Mouse (Mus musculus) ES-E14 (cell line): Measurements from ENCODE around the gene Sepsecs. TPM values are rescaled to one million over a fixed set of nuclear protein-coding genes. Genes with fewer than 3 reads are reported as not detected.
"Not testable (repeated sequence)": the region's sequence is repeated elsewhere in the genome, so short reads cannot be mapped to it uniquely, and the experiment has no call there.

Experiments
- DNase-seq: peaks from one replicate; pipeline ENCODE4 v3.0.0-alpha.2; 2013; ENCODE audit warnings: low read depth, low spot score
- H3K27ac ChIP-seq: 2 replicates; pipeline ENCODE4 v1.5.1; 2012; ENCODE audit warnings: low read depth, mild to moderate bottlenecking, low read length, moderate library complexity, mixed read lengths; ENCODE audit not compliant: poor library complexity, insufficient read depth, severe bottlenecking
- H3K36me3 ChIP-seq: 2 replicates; pipeline ENCODE4 v1.6.1; 2012; ENCODE audit warnings: mild to moderate bottlenecking, low read length, moderate library complexity, mixed read lengths; ENCODE audit not compliant: control insufficient read depth, poor library complexity, insufficient read depth, severe bottlenecking
- H3K4me1 ChIP-seq, 2 experiments: fragments of 150-350 bp in 1 of 2; sonication (generic) in 1 of 2; 2 replicates each; pipeline ENCODE4 v1.6.1; 2012; ENCODE audit warnings: low read length in 2 of 2, mild to moderate bottlenecking in 1 of 2, mixed read lengths in 1 of 2; ENCODE audit not compliant: control insufficient read depth in 2 of 2, insufficient read depth in 2 of 2, poor library complexity in 1 of 2
- H3K4me3 ChIP-seq, 2 experiments: fragments of 150-350 bp in 1 of 2; sonication (generic) in 1 of 2; 2 replicates each; pipeline ENCODE4 v1.5.1; 2012; ENCODE audit warnings: low read length in 2 of 2, low read depth in 1 of 2, mild to moderate bottlenecking in 1 of 2, mixed read lengths in 1 of 2; ENCODE audit not compliant: insufficient read depth in 1 of 2, poor library complexity in 1 of 2, severe bottlenecking in 1 of 2
- H3K9ac ChIP-seq: 2 replicates; pipeline ENCODE4 v1.6.1; 2012; ENCODE audit warnings: low read depth, mild to moderate bottlenecking, low read length, mixed read lengths; ENCODE audit not compliant: poor library complexity, insufficient read depth, severe bottlenecking
- H3K9me3 ChIP-seq: fragments of 150-350 bp; sonication (generic); 2 replicates; pipeline ENCODE4 v1.6.1; 2012; ENCODE audit warnings: low read depth, mild to moderate bottlenecking, low read length; ENCODE audit not compliant: control insufficient read depth, insufficient read depth
- CHD2 ChIP-seq: IDR thresholded peaks from 2 replicates; pipeline ENCODE4 v1.6.1; 2014; ENCODE audit warnings: mild to moderate bottlenecking, low read depth, low read length, inconsistent platforms
- HCFC1 ChIP-seq: IDR thresholded peaks from 2 replicates; pipeline ENCODE4 v1.6.1; 2012; ENCODE audit warnings: low read length, inconsistent platforms, borderline replicate concordance; ENCODE audit not compliant: insufficient read depth
- MAFK ChIP-seq: IDR thresholded peaks from 2 replicates; pipeline ENCODE4 v1.6.1; 2014; ENCODE audit warnings: mild to moderate bottlenecking, low read depth, low read length, inconsistent platforms; ENCODE audit not compliant: insufficient read depth
- ZC3H11A ChIP-seq: IDR thresholded peaks from 2 replicates; pipeline ENCODE4 v1.6.1; 2012; ENCODE audit warnings: low read depth, mild to moderate bottlenecking, inconsistent platforms, low read length, borderline replicate concordance
- ZNF384 ChIP-seq: IDR thresholded peaks from 2 replicates; pipeline ENCODE4 v1.6.1; 2012; ENCODE audit warnings: low read depth, low read length, inconsistent platforms
- in situ Hi-C, 2 experiments: fragments of 600-800 bp; cut with MboI; formaldehyde crosslinking; loops; one replicate each; pipeline ENCODE4 v1.15.1; 2025; ENCODE audit warnings: low sequenced_read_pairs in 2 of 2, inconsistent platforms in 1 of 2; ENCODE audit not compliant: unreplicated experiment in 2 of 2
- total RNA-seq: library from RNA; depleted of rRNA; stranded (reverse); fragments of 300-350 nt; gene quantifications from 2 replicates; pipeline ENCODE4 v1.2.3, GENCODE M21; 2012; rRNA removed

The Sepsecs gene
- 9.5 and 9.7 TPM in 2 replicates for total RNA-seq

DNA sequence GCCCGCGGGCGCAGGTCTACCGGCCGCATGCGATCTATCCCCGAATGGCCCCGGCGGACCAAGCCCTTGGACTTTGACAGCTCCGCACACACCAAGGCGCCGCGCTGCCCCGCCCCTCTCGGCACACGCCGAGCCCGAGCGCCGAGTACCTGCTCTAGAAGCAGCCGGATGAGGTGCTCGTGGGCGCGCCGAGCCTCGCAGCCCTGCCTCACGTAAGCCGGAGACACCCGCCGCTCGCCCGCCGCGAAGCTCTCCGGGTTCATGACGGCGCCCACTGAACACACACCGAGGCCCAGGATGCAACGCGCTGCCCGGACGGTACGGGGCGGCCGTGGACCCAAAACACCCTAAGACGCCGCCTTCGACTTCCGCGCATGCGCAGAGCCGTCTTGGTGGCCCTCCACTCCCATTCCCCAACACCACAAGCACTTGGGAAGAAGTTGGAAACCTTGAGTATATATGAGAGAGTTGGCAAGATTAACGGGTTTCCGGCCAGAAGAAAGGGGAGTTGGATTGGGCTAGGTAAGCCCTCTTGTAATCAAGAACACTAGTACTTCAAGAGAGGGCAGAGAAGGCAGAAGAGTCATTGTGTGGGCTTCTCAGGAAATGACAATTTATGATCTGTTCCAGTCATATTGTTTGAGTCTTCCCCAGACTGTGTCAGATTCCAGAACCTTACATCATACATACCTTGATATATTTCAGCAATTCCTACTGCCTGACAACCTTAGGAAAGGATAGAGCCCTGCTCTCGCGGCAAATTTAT, at the start of gene Sepsecs:
TSS of gene Sepsecs (minus strand) at position 283 of the 766 bp plus-strand sequence.
- H3K4me3 ChIP-seq: peak within 1 kb of the TSS; percentile 81 to 87
- in situ Hi-C loops: no loop called here
- peak within 1 kb of the TSS; percentile 88 for H3K9ac ChIP-seq
- no peaks in the 10 kb centered on the region; the same call in 1 of the 2 replicates for H3K36me3 ChIP-seq
- peaks cover 0 to 2% of the 10 kb centered on the region in 2 experiments; a peak in 2 of 4 replicates for H3K4me1 ChIP-seq
- TF ChIP-seq HCFC1: peak; percentile 77; the same call in 1 of the 2 replicates
- 0 out of 2 replicates have a peak, but pooled peaks have one; percentile 3 for TF ChIP-seq ZC3H11A
- TF ChIP-seq MAFK: no peak
- TF ChIP-seq ZNF384: no peak
- no peak for TF ChIP-seq CHD2
- H3K27ac ChIP-seq: no peak within 1 kb of the TSS
- DNase-seq: peak; percentile 84
- no peaks in the 10 kb centered on the region for H3K9me3 ChIP-seq

DNA sequence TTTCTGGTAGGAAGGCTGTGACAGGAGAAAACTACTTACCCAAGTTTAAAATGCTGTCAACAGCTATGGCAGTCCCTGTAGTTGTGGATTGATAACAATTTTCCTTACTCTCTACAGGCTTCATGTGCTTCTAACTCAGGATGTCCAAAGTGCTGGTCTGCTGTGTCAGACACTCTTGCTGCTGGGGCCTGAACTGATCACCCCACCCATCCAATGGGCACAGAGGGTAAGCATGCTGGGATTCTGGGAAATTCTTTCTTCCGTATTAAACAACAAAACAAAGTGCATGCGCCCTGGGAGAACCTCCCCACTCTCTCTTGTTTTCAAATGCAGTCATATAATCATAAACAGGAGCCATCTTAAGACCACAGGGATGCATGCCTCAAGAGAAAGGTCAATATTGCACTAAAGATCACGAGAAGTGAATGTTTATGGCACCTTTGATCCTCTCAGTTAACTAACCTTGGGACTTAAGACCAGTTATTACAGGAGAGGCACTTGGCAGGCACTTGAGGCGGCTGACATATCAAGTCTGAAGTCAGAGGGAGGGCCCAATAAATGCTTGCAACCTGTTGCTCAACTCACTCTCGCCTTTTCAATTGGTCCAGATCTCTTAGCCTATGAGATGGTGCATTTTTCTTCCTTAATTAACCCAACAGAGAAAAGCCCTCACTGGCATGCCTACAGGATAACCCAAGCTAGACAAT, 47.4 kb upstream of the Sepsecs start:
- DNase-seq: no peak
- Histone ChIP-seq H3K9ac (no peak overlapping the region), H3K4me3 (no peak overlapping the region), H3K27ac (no peak overlapping the region), H3K4me1 (no peaks in the 10 kb centered on the region), H3K9me3 (no peaks in the 10 kb centered on the region), H3K36me3 (no peaks in the 10 kb centered on the region)
- no peak for TF ChIP-seq CHD2
- TF ChIP-seq ZC3H11A: no peak
- TF ChIP-seq ZNF384: no peak
- no peak for TF ChIP-seq HCFC1
- no peak for TF ChIP-seq MAFK
- in situ Hi-C loops: no loop called here

DNA sequence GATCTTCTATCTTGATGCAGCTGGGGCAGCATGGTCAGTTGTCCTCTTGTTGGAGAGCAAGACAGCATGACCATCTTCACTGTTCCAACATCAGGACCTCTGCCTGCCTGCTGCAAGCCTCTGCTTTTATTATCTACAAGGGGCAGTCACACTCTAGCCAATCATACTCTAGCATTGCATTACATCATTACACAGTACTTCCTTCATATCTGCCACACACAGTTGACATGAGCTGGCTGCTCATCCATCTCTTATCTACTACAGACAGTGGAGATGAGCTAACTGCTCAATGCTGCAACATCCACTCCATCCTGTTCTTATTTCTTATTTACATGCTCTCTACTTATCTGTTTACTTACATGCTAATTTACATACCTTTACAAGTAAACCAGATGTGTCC, 43.2 kb upstream of the Sepsecs start:
- no peak for DNase-seq
- Histone ChIP-seq H3K27ac (no peak overlapping the region), H3K4me1 (no peaks in the 10 kb centered on the region), H3K9ac (no peak overlapping the region), H3K9me3 (no peaks in the 10 kb centered on the region), H3K4me3 (no peak overlapping the region), H3K36me3 (no peaks in the 10 kb centered on the region)
- TF ChIP-seq MAFK (no peak), ZNF384 (no peak), HCFC1 (no peak), ZC3H11A (no peak), CHD2 (no peak)
- in situ Hi-C loops: no loop called here

DNA sequence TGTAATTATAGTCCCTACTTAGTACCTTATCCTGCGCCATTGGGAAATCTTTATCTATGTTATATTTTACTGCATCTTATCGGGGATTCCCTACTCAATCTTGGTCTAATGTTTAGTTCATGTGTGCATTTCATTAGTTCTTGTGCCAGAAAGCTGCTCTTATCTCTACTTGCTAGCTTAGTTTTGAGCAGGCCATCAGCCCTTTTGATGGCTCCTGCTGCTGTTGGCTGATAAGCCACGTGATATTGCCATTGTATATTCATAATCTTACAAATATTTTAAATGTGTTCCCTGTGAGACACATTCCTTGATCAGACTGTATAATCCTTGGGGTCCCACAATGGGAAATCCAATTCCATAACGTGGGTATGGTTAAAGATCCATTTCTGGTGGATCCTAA, 35.1 kb upstream of the Sepsecs start:
- no peaks in the 10 kb centered on the region for H3K9me3 ChIP-seq
- H3K36me3 ChIP-seq: no peaks in the 10 kb centered on the region
- H3K4me3 ChIP-seq: no peak overlapping the region
- H3K4me1 ChIP-seq: no peaks in the 10 kb centered on the region
- DNase-seq: no peak
- in situ Hi-C loops: no loop called here
- H3K9ac ChIP-seq: no peak overlapping the region
- no peak overlapping the region for H3K27ac ChIP-seq
- TF ChIP-seq HCFC1 (no peak), ZC3H11A (no peak), CHD2 (no peak), ZNF384 (no peak), MAFK (no peak)

DNA sequence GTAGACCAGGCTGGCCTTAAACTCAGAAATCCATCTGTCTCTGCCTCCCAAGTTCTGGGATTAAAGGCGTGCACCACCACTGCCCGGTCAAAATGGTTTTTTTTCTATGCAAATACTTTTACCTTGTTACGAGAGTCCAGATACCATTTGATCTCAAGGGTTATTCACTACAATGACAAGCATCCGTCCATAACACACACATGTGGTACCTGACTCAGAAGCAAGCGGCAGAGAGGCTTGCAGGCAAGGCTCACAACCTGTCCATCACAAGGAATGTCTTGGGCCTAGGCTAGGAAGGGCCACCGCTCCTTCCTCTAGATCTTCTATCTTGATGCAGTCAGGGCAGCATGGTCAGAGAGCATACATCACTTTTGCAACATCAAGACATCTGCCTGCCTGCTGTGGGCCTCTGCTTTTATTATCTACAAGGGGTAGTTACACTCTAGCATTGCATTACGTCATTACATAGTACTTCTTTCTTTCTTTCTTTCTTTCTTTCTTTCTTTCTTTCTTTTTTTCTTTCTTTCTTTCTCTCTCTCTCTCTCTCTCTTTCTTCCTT, 28.5 kb upstream of the Sepsecs start:
- H3K4me1 ChIP-seq, DNase-seq, H3K27ac ChIP-seq, H3K36me3 ChIP-seq, H3K9ac ChIP-seq, in situ Hi-C loops, H3K9me3 ChIP-seq, H3K4me3 ChIP-seq: not testable (repeated sequence)
